Mouse (Mus musculus): ENCODE measurements at regions not wholly inside any gene's neighbourhood (a gene's known extent, or its start where the extent isn't known, plus 50 kb on each side); places are given as distances from the start of the nearest gene placed in this dataset.

- H3K27me3 ChIP-seq (ENCODE audit: control insufficient read depth, insufficient read depth, low read length, poor library complexity, severe bottlenecking), result no peaks in the 10 kb centered on the region
- H3K36me3 ChIP-seq (ENCODE audit: control insufficient read depth, insufficient read depth, low read length, poor library complexity, severe bottlenecking), result no peaks in the 10 kb centered on the region
- no peak for DNase-seq (ENCODE audit: low read depth, low spot score)
These were observed 67.9 kb downstream of the 3100002H09Rik start for GRCm38 (mm10) chr4:124542696-124543095.

- H3K36me3 ChIP-seq (ENCODE audit: control insufficient read depth, insufficient read depth, low read length, poor library complexity, severe bottlenecking), result no peaks in the 10 kb centered on the region
- H3K27me3 ChIP-seq (ENCODE audit: control insufficient read depth, insufficient read depth, low read length, poor library complexity, severe bottlenecking), result no peaks in the 10 kb centered on the region
- DNase-seq (ENCODE audit: low read depth, low spot score), result no peak
These were observed 72.1 kb downstream of the 3100002H09Rik start for GRCm38 (mm10) chr4:124538471-124538870.

GRCm38 (mm10) chr4:124537681-124538080 is 72.9 kb downstream of the 3100002H09Rik start:
- Histone ChIP-seq H3K36me3 (ENCODE audit: control insufficient read depth, insufficient read depth, low read length, poor library complexity, severe bottlenecking) (no peaks in the 10 kb centered on the region), H3K27me3 (ENCODE audit: control insufficient read depth, insufficient read depth, low read length, poor library complexity, severe bottlenecking) (no peaks in the 10 kb centered on the region)
- no peak for DNase-seq (ENCODE audit: low read depth, low spot score)

DNA sequence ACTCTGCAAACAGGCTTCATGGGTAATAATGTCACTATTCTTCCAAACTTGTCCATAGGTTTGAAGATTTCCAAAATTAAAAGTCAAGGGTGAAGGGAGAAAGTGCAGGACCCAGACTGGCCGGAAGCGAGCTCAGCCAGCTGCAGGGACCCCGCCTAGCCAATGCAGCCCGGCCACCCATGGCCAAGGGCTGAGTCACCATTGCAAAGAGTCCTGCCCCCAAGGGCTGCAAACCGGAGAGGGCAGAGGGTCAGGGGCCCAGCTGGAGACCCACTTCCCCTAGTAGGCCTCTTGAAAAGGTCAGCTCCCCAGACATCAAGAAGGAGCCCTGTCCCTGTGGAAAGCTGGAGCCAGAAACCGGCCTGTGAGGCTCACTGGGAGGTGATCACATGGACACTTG is 77.0 kb downstream of the 3100002H09Rik start:
- Histone ChIP-seq H3K27me3 (ENCODE audit: control insufficient read depth, insufficient read depth, low read length, poor library complexity, severe bottlenecking) (no peaks in the 10 kb centered on the region), H3K36me3 (ENCODE audit: control insufficient read depth, insufficient read depth, low read length, poor library complexity, severe bottlenecking) (no peaks in the 10 kb centered on the region)
- no peak for DNase-seq (ENCODE audit: low read depth, low spot score)

DNA sequence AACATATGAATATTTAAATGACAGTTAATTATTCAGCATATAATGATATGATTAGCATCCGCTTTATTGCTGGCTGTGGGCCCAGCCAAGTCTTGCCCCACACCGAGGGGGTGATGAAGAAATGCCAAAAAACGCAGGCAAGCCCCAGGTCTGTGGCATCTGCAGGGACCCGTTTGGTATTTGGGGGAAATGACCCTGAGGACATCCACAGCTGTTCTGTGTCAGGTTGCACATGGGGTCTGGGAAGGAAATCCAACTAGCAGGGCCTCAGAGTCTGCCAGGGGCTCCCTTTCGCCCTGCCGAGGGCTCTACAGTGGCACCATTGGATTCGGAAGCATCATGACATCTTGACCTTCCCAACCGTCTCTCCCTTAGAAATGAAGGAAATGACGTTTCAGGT is 80.0 kb downstream of the 3100002H09Rik start:
- Histone ChIP-seq H3K36me3 (ENCODE audit: control insufficient read depth, insufficient read depth, low read length, poor library complexity, severe bottlenecking) (no peaks in the 10 kb centered on the region), H3K27me3 (ENCODE audit: control insufficient read depth, insufficient read depth, low read length, poor library complexity, severe bottlenecking) (no peaks in the 10 kb centered on the region)
- no peak for DNase-seq (ENCODE audit: low read depth, low spot score)

DNA sequence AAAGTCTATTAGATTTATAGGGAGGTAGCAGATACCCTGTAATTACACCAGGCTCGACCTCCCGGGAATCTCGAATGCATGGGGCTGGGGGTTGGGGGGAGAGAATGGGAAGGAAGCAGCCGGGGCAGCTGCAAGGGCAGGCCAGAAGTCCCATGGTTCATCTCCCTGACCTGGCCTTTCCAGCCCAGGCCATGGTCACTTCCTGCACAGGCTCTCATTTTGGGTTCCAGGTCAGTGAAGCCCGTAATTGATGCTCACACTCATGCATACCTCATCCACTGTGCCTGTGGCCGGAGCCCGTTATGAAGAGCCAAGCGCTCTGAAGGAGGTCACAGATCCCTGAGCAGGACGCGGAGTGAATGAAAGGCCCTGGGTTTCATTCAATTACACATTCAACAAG is 83.8 kb downstream of the 3100002H09Rik start:
- no peaks in the 10 kb centered on the region for H3K36me3 ChIP-seq (ENCODE audit: control insufficient read depth, insufficient read depth, low read length, poor library complexity, severe bottlenecking)
- H3K27me3 ChIP-seq (ENCODE audit: control insufficient read depth, insufficient read depth, low read length, poor library complexity, severe bottlenecking), result no peaks in the 10 kb centered on the region
- DNase-seq (ENCODE audit: low read depth, low spot score), result no peak

GRCm38 (mm10) chr4:124526362-124526761 is 84.2 kb downstream of the 3100002H09Rik start:
- DNase-seq (ENCODE audit: low read depth, low spot score), result no peak

GRCm38 (mm10) chr4:124520309-124520708 is 90.3 kb downstream of the 3100002H09Rik start:
- DNase-seq (ENCODE audit: low read depth, low spot score), result no peak
- Histone ChIP-seq H3K27me3 (ENCODE audit: control insufficient read depth, insufficient read depth, low read length, poor library complexity, severe bottlenecking) (no peaks in the 10 kb centered on the region), H3K36me3 (ENCODE audit: control insufficient read depth, insufficient read depth, low read length, poor library complexity, severe bottlenecking) (no peaks in the 10 kb centered on the region)

More at GRCm38 (mm10) chr4:124526362-124526761, 84.2 kb downstream of the 3100002H09Rik start:
- Histone ChIP-seq H3K36me3 (ENCODE audit: control insufficient read depth, insufficient read depth, low read length, poor library complexity, severe bottlenecking) (no peaks in the 10 kb centered on the region), H3K27me3 (ENCODE audit: control insufficient read depth, insufficient read depth, low read length, poor library complexity, severe bottlenecking) (no peaks in the 10 kb centered on the region)

DNA sequence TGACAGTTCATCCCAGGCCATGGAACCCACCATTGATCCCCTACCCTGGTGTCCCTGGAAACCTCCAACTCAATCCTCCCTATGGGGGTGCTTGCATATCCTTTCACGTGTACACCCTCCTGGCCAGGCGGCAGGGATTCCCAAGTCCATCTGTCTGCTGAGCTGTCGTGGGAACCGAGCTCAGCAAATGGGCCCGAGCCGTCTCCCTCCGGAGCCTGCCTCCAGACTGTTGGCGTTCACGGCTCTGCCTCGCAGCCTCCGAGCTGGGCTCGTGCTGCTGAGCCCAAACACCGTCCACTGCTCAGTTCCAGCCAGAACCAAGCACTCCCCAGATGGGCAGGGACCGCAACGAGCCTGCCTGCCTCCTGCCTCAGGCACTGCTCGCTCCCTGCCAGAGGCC is 98.8 kb downstream of the 3100002H09Rik start:
- no peaks in the 10 kb centered on the region for H3K27me3 ChIP-seq (ENCODE audit: control insufficient read depth, insufficient read depth, low read length, poor library complexity, severe bottlenecking)
- H3K36me3 ChIP-seq (ENCODE audit: control insufficient read depth, insufficient read depth, low read length, poor library complexity, severe bottlenecking), result no peaks in the 10 kb centered on the region
- no peak for DNase-seq (ENCODE audit: low read depth, low spot score)

DNA sequence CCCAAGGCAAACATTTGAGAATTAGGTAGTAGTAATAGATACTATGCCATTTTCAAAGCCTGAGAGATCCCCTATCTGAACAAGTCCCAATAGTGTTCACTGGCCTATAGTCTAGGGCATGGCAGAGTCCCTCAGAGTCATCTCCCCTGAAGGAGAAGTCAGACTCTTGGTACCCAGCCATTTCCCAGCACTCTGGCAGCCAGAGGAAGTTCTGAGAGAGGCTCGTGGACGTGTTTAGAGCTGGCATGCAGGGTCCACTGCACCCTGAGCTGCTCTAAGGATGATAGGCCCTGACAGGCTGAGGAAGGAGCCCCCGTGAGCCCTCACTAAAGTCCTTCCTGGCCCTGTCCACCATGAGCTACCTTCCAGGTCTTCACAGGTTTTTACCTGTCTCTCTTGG is 99.8 kb downstream of the 3100002H09Rik start:
- Histone ChIP-seq H3K27me3 (ENCODE audit: control insufficient read depth, insufficient read depth, low read length, poor library complexity, severe bottlenecking) (no peaks in the 10 kb centered on the region), H3K36me3 (ENCODE audit: control insufficient read depth, insufficient read depth, low read length, poor library complexity, severe bottlenecking) (no peaks in the 10 kb centered on the region)
- no peak for DNase-seq (ENCODE audit: low read depth, low spot score)

GRCm38 (mm10) chr4:124509695-124510094 is 100.9 kb downstream of the 3100002H09Rik start:
- no peak for DNase-seq (ENCODE audit: low read depth, low spot score)
- Histone ChIP-seq H3K36me3 (ENCODE audit: control insufficient read depth, insufficient read depth, low read length, poor library complexity, severe bottlenecking) (no peaks in the 10 kb centered on the region), H3K27me3 (ENCODE audit: control insufficient read depth, insufficient read depth, low read length, poor library complexity, severe bottlenecking) (no peaks in the 10 kb centered on the region)

DNA sequence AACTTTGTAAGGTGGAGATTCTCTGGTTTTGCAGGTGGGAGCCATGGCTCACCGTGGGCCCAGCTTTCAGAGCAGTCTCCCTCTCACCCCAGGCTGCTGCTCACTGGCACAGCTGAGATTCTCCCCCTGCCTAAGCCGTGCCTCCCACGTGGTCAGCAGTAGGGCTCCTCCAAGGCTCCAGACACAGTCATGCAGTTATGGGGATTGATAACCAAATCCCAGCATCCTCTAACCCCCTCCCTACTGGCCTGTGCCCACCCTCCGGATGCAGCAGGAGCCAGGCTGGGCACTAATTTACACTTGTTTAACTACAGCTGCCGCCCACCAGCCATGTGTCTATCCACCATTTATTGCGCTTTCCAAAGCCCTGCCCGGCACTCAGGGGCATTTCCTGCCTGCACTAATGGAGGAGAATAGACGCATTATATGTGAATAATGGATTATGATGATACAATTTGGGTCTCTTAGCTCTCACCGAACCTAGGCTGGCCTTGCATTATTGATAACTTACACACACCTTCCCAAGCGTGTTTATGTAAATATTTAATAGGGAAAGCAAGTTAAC is 104.4 kb downstream of the 3100002H09Rik start:
- no peak for DNase-seq (ENCODE audit: low read depth, low spot score)
- Histone ChIP-seq H3K27me3 (ENCODE audit: control insufficient read depth, insufficient read depth, low read length, poor library complexity, severe bottlenecking) (no peaks in the 10 kb centered on the region), H3K36me3 (ENCODE audit: control insufficient read depth, insufficient read depth, low read length, poor library complexity, severe bottlenecking) (no peaks in the 10 kb centered on the region)

- DNase-seq (ENCODE audit: low read depth, low spot score), result no peak
- H3K36me3 ChIP-seq (ENCODE audit: control insufficient read depth, insufficient read depth, low read length, poor library complexity, severe bottlenecking), result no peaks in the 10 kb centered on the region
- H3K27me3 ChIP-seq (ENCODE audit: control insufficient read depth, insufficient read depth, low read length, poor library complexity, severe bottlenecking), result no peaks in the 10 kb centered on the region
These were observed 108.8 kb downstream of the 3100002H09Rik start for GRCm38 (mm10) chr4:124501785-124502184.

DNA sequence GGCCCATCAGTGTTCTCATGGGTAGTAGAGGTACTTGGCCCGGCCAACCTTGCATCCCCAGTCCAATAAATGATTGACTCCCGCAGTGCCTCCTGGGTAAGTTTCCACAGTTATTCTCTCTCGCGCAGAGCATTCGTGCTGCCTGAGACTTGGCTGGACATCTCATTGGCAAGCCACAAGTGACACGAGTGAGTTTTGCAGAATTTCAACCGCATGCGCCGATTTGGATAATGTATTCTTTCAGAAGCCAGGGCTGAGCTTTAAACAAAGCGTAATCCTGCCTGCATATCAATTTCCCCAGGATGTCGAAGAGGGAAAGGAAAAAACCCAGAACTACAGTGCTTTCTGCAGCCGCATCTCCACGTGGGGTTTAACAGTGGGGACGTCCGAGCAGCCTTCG is 112.6 kb downstream of the 3100002H09Rik start:
- DNase-seq (ENCODE audit: low read depth, low spot score), result no peak
- Histone ChIP-seq H3K36me3 (ENCODE audit: control insufficient read depth, insufficient read depth, low read length, poor library complexity, severe bottlenecking) (no peaks in the 10 kb centered on the region), H3K27me3 (ENCODE audit: control insufficient read depth, insufficient read depth, low read length, poor library complexity, severe bottlenecking) (no peaks in the 10 kb centered on the region)

DNA sequence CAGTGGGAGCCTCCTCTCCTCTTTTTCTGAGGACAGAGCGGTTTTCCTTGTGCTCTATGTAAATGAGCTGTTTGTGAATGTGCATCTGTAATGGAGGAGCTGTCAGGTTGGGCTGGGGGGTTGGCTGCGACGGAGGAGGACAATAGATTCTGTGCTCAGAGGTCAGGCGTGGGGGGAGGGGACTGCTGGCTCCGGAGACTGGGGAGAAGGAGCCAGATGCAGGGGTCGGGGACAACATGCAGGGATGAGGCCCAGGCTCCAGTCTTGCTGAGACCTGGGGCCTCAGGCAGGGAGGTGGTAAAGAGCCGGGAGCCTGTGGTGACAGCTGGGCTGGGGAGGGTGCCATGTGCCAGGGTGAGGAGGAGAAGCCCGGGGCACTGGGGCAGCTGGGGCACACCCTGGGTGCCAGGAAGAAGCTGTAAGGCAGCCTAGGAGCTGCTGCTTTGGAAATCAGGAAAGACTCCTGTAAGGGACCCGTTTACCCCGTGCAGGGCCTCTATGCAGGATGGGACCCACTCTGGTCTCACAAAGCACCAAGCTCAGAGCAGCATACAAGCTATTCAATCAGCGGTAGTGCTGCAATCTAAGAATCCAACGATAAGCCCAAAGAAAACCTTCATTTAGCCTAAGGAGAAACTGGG is 124.5 kb downstream of the 3100002H09Rik start:
- no peaks in the 10 kb centered on the region for H3K27me3 ChIP-seq (ENCODE audit: control insufficient read depth, insufficient read depth, low read length, poor library complexity, severe bottlenecking)
- no peak for DNase-seq (ENCODE audit: low read depth, low spot score)
- H3K36me3 ChIP-seq (ENCODE audit: control insufficient read depth, insufficient read depth, low read length, poor library complexity, severe bottlenecking), result no peaks in the 10 kb centered on the region

Data from splenic B cell, adult 2 months (primary cell).